Mouse (Mus musculus): Measurements from ENCODE around the gene Slc3a1. TPM values are rescaled to one million over a fixed set of nuclear protein-coding genes. Genes with fewer than 3 reads are reported as not detected.

The Slc3a1 gene
- polyA plus RNA-seq, 1 experiment from 2014 or later, result 76.9 TPM

GRCm38 (mm10) chr17:85059136-85059535 lies 31.0 kb downstream of the Slc3a1 start:
- no peak for TF ChIP-seq CTCF (IDR thresholded peaks at IDR 0.05; ENCODE audit: low read depth)
- peaks cover 4% of the 10 kb centered on the region for H3K36me3 ChIP-seq (ENCODE audit: insufficient read depth, low read length)
- H3K9ac ChIP-seq (ENCODE audit: low read depth, low read length), result no peak overlapping the region
- H3K9me3 ChIP-seq (replicated peaks; ENCODE audit: low read length), result no peaks in the 10 kb centered on the region
- no peak overlapping the region for H3K27ac ChIP-seq
- H3K27me3 ChIP-seq (ENCODE audit: insufficient read depth, low read length), result no peaks in the 10 kb centered on the region
- no peak overlapping the region for H3K4me2 ChIP-seq (ENCODE audit: low read length)
- DNase-seq (ENCODE audit: low spot score) (no peak), ATAC-seq (replicated peaks; ENCODE audit: low FRiP score, low read depth) (no peak)
- 92% methylated on average over 6 of the region's 6 CpGs for WGBS
- no peak overlapping the region for H3K4me3 ChIP-seq (replicated peaks; ENCODE audit: low read depth, low read length)
- H3K4me1 ChIP-seq (replicated peaks; ENCODE audit: insufficient read depth, low read length), result no peaks in the 10 kb centered on the region

DNA sequence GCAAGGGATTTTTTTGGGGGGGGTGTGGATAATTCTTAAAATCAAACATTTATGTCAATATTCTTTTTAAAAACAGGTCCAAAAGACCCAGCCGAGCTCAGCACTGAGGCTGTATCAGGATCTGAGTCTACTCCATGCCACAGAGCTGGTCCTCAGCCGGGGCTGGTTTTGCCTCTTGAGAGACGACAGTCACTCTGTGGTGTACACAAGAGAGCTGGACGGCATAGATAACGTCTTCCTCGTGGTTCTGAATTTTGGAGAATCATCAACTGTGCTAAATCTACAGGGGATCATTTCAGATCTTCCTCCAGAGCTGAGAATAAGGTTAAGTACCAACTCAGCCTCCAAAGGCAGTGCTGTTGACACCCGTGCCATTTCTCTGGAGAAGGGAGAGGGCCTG lies 35.4 kb downstream of the Slc3a1 start:
- 92% methylated on average over 7 of the region's 7 CpGs for WGBS
- H3K27me3 ChIP-seq (ENCODE audit: insufficient read depth, low read length), result no peaks in the 10 kb centered on the region
- H3K36me3 ChIP-seq (ENCODE audit: insufficient read depth, low read length), result peaks cover 31% of the 10 kb centered on the region
- H3K27ac ChIP-seq, result no peak overlapping the region
- no peak overlapping the region for H3K4me2 ChIP-seq (ENCODE audit: low read length)
- no peak for TF ChIP-seq CTCF (IDR thresholded peaks at IDR 0.05; ENCODE audit: low read depth)
- no peak overlapping the region for H3K9ac ChIP-seq (ENCODE audit: low read depth, low read length)
- H3K4me3 ChIP-seq (replicated peaks; ENCODE audit: low read depth, low read length), result no peak overlapping the region
- no peaks in the 10 kb centered on the region for H3K9me3 ChIP-seq (replicated peaks; ENCODE audit: low read length)
- DNase-seq (ENCODE audit: low spot score) (no peak), ATAC-seq (replicated peaks; ENCODE audit: low FRiP score, low read depth) (no peak)
- H3K4me1 ChIP-seq (replicated peaks; ENCODE audit: insufficient read depth, low read length), result no peaks in the 10 kb centered on the region

DNA sequence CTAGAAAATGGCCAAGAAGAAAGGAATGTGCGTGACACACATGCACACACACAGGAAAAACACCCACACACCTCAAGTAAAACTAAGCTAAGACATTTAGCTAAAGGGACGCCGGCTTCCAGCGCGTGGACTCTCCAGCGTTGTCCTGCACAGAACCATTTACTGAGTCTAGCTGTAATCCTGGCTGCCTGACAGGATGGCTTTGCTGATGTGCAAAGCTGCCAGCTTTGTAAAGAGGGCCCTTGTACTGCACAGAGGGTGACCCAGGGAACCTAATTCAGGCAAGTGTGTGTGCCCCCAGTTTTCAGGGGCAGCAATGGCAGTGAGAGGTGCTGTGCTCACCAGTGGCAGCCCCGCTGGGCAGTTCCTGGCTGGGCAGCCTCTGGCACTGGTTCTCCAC lies 39.2 kb downstream of the Slc3a1 start:
- no peak overlapping the region for H3K27ac ChIP-seq
- H3K36me3 ChIP-seq (ENCODE audit: insufficient read depth, low read length), result peaks cover 46% of the 10 kb centered on the region
- DNase-seq (ENCODE audit: low spot score) (no peak), ATAC-seq (replicated peaks; ENCODE audit: low FRiP score, low read depth) (no peak)
- no peak for TF ChIP-seq CTCF (IDR thresholded peaks at IDR 0.05; ENCODE audit: low read depth)
- H3K9ac ChIP-seq (ENCODE audit: low read depth, low read length), result no peak overlapping the region
- 95% methylated on average over 7 of the region's 7 CpGs for WGBS
- no peaks in the 10 kb centered on the region for H3K27me3 ChIP-seq (ENCODE audit: insufficient read depth, low read length)
- H3K9me3 ChIP-seq (replicated peaks; ENCODE audit: low read length), result no peaks in the 10 kb centered on the region
- no peak overlapping the region for H3K4me3 ChIP-seq (replicated peaks; ENCODE audit: low read depth, low read length)
- H3K4me1 ChIP-seq (replicated peaks; ENCODE audit: insufficient read depth, low read length), result no peaks in the 10 kb centered on the region; the same call in 1 of the 2 replicates
- H3K4me2 ChIP-seq (ENCODE audit: low read length), result no peak overlapping the region

DNA sequence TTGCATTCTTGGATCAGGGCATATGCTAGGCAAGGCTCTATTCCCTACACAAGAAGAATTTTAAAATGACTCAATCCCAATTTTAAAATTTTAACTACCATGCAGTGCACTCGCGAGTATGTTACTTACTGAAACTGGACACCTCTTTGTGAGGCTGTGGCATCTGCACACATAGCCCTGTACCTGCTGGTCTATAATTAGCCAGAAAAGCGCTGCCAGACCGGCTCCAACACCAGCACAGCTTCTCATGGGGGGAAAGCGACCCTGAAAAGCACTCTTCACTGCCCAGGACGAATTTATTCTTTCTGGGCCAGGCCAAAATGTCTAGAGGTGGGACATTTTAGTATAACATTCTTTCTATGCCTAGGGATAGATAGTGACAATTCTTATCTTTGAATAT lies 42.5 kb downstream of the Slc3a1 start:
- H3K4me1 ChIP-seq (replicated peaks; ENCODE audit: insufficient read depth, low read length), result no peaks in the 10 kb centered on the region; the same call in 1 of the 2 replicates
- H3K27ac ChIP-seq, result no peak overlapping the region
- ATAC-seq (replicated peaks; ENCODE audit: low FRiP score, low read depth) (no peak), DNase-seq (ENCODE audit: low spot score) (no peak)
- no peak for TF ChIP-seq CTCF (IDR thresholded peaks at IDR 0.05; ENCODE audit: low read depth)
- H3K4me3 ChIP-seq (replicated peaks; ENCODE audit: low read depth, low read length), result no peak overlapping the region
- H3K27me3 ChIP-seq (ENCODE audit: insufficient read depth, low read length), result no peaks in the 10 kb centered on the region
- peaks cover 32% of the 10 kb centered on the region for H3K36me3 ChIP-seq (ENCODE audit: insufficient read depth, low read length)
- no peak overlapping the region for H3K9ac ChIP-seq (ENCODE audit: low read depth, low read length)
- 72% methylated on average over 6 of the region's 6 CpGs for WGBS
- H3K4me2 ChIP-seq (ENCODE audit: low read length), result no peak overlapping the region
- no peaks in the 10 kb centered on the region for H3K9me3 ChIP-seq (replicated peaks; ENCODE audit: low read length)

DNA sequence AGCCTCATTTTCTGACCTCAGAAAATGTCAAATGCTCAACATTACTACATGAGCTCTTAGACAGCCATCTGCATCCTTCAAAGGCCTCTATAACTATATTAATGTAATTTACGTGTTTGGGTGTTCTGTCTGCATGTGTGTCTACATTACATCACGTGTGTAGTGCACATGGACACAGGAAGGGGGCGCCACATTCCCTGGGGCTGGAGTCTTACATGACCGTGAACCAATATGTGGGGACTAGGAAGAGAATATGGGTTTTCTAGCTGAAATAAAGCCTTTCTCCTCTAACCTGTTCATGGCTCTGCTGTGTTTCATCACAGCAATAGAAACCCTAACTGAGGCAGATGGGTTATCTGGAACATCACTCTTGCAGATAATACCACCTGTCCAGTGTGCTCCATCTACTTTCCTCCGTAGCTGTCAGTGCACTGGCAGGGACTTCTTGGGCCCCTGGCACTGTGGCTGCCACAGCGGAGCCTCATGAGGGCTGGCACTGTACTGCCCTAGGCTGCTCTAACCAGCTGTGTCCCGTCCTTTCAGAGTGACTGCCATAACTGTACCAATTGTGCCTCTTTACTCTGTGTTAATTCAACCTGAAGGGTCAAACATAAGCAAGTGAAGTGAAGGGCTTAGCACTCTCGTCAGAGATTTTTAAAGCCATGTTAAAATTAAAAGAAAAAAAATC lies 43.1 kb downstream of the Slc3a1 start:
- ATAC-seq (replicated peaks; ENCODE audit: low FRiP score, low read depth), result no peak
- Histone ChIP-seq H3K36me3 (ENCODE audit: insufficient read depth, low read length) (peaks cover 31% of the 10 kb centered on the region; the same call in 1 of the 2 replicates), H3K9ac (ENCODE audit: low read depth, low read length) (no peak overlapping the region), H3K9me3 (replicated peaks; ENCODE audit: low read length) (no peaks in the 10 kb centered on the region), H3K4me2 (ENCODE audit: low read length) (no peak overlapping the region), H3K4me3 (replicated peaks; ENCODE audit: low read depth, low read length) (no peak overlapping the region), H3K27me3 (ENCODE audit: insufficient read depth, low read length) (no peaks in the 10 kb centered on the region), H3K27ac (no peak overlapping the region), H3K4me1 (replicated peaks; ENCODE audit: insufficient read depth, low read length) (no peaks in the 10 kb centered on the region; the same call in 1 of the 2 replicates)
- TF ChIP-seq CTCF (IDR thresholded peaks at IDR 0.05; ENCODE audit: low read depth), result peak; percentile 30; the same call in 1 of the 2 replicates
- 89% methylated on average over 8 of the region's 8 CpGs for WGBS
- DNase-seq (ENCODE audit: low spot score), result no peak

DNA sequence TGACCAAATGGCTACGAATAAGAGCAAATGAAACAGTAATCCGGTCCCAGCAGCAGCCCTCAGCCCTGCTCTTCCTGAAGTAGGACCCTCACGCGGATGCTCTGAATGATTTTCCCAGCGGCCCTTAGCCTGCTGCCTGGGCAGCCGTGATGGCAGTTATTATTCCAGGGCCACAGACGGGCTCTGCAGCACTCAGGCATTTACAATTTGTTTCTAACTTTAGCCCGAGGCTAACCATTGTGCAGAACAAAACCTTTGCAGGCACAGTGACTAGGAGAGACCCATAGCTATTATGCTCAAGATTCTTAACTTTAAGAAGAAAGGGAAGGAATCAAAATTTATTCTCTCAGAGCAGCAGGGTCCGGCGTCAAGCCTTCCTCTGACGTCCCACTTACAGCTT lies 44.2 kb downstream of the Slc3a1 start:
- Histone ChIP-seq H3K9me3 (replicated peaks; ENCODE audit: low read length) (no peaks in the 10 kb centered on the region), H3K36me3 (ENCODE audit: insufficient read depth, low read length) (peaks cover 31% of the 10 kb centered on the region; the same call in 1 of the 2 replicates), H3K9ac (ENCODE audit: low read depth, low read length) (no peak overlapping the region), H3K4me1 (replicated peaks; ENCODE audit: insufficient read depth, low read length) (no peaks in the 10 kb centered on the region; the same call in 1 of the 2 replicates), H3K27me3 (ENCODE audit: insufficient read depth, low read length) (no peaks in the 10 kb centered on the region), H3K4me2 (ENCODE audit: low read length) (no peak overlapping the region), H3K4me3 (replicated peaks; ENCODE audit: low read depth, low read length) (no peak overlapping the region), H3K27ac (no peak overlapping the region)
- TF ChIP-seq CTCF (IDR thresholded peaks at IDR 0.05; ENCODE audit: low read depth), result no peak
- ATAC-seq (replicated peaks; ENCODE audit: low FRiP score, low read depth) (no peak), DNase-seq (ENCODE audit: low spot score) (no peak)
- 53% methylated on average over 11 of the region's 11 CpGs for WGBS

Measured in kidney, postnatal 0 days (tissue).